Mouse (Mus musculus): Measurements from ENCODE around the gene 2410131K14Rik.
A peak's percentile ranks its signal among the peaks of the same experiment; 100 is the strongest.

2410131K14Rik gene

DNA sequence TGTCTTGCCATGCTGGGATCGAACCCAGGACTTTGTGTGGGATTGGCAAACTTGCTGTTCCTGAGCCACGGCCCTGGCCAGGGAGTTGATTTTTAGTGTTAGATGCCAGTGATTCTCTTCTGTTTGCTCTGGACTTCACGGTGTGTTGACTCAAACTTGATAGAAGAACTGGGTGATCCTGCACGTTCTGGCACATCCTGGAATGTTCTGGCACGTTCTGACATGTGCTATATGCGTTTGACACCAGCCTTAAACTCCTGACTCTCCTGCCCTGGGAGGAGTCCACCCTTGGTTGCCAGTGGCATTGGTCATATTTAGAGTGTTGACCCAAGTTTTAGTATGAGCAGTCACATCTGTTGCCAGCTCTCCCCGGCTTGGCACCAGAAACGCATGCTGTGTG lies 17.4 kb downstream of the 2410131K14Rik start:
- DNase-seq = no peak

DNA sequence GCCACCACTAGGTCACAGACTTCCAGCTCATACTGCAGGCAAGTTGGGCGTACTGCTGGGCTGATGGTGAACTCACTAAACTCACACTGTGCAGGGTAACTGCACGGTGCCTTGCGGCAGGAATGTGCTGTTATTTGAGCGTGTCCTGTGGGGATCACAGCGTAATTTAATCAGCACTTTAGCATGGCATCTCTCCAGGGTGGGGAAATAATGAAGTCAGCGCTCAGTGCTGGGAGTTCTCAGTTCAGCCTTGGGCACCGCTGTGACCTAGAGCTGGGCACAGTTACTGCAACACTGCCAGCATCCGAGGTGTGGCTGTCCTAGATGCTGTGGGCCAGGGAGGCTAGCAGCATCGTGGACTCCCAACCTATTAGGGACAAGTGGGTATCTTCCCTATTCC lies 19.3 kb downstream of the 2410131K14Rik start:
- DNase-seq = no peak

DNA sequence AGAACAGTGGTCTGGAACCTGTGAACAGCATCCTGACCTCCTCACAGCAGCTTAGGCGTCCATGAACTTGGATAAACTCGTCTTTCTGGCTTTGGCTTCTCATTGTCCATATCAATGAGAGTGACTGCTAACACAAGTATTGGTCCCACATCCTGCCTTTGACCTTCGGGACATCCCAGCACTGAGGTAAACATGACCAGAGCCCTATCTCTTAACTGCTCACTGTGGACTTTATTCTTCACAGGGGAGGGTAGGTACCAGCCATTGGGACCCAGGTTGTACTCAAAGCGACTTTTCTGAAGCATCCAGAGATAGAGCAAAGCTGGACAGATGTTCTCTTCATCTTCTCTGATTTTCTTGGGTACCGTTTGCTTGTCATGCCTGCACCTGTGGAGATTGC lies 20.3 kb downstream of the 2410131K14Rik start:
- no peak for DNase-seq

DNA sequence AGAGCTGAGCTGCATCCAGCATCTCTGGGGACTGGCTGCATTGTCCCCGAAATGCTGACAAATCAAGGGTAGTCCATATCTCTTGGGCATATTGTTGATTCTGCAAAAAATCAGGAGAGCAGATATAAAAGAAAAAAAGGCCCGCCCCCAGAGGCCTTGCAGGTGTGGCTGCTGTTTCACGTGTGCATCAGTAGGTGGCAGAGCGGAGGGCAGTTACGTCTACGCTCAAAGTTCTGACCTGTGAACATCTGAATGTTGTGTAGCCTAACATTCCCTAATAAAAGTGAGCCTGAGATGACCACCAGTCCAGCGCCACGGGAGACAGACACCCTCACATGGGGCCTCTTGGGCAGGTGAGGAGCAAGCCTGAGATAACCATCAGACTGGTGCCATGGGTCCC lies 21.3 kb downstream of the 2410131K14Rik start:
- no peak for DNase-seq

DNA sequence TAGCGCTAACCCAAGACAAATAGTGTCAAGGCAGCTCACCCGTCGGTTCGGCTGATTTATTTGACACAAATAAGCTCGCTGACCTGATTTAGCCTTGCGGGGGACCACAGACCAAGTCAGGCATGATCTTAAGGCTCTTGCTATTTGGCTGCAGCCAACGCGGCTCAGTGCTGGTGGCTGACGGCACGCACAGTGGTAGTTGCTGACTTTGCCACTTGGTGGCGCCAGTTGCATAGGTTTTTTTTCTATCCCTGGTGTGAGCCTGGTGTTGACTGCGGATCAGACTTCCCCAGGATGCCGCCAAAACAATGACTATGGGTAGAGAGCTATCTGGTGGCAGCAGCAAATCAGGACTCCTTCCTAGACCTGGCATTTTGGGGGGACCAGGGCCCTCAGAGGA lies 24.0 kb downstream of the 2410131K14Rik start:
- DNase-seq = peak; percentile 93

DNA sequence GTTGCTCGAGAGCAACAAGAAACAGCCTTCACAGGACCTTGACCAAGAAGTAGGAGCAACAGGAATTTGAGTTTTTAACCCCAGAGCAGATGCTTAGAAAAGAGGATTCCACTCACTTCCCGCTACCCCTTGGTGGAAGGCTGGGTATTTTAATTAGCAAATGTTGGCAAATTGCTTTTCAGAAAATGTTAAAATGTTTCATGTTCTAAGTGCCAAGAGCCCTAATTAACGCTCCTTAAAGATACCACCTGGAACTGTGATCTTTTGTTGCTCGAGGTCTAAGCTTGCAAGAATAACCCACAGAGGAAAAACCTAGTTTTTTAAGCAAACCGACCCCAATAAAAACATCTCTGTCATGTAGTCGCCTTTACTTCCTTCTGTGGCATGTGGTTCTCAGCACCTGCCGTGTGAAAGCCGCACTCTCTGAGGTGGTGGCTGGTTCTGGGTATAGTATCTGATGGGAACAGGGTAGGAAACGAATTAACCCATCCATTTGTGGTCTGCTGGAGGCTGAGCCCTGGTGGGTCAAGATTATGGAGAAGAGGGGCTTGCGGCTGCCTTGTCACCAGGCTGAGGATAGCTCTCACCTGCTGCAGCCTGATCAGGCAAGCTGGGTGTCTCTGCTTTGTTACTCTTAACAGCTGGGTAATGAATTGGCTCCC lies 26.6 kb downstream of the 2410131K14Rik start:
- no peak for DNase-seq

DNA sequence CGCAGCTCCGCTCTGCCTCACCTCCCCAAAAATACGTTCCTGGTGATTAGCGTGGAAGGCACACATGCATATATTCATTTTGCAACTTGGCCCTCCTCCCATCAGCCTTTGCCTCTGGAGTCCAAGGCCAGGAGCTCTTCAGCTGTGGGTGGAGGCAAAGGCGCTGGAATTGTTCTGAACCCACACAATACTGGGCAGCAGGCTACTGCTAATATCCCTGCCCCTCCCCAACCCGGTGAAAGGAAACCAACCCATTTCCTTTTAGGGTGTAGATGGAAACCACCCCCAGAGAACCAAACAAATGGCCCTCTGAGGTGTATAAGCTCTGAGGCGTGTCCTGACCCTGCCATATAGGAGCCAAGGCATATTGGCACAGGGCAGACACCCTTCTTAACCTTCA lies 28.4 kb downstream of the 2410131K14Rik start:
- DNase-seq = no peak

DNA sequence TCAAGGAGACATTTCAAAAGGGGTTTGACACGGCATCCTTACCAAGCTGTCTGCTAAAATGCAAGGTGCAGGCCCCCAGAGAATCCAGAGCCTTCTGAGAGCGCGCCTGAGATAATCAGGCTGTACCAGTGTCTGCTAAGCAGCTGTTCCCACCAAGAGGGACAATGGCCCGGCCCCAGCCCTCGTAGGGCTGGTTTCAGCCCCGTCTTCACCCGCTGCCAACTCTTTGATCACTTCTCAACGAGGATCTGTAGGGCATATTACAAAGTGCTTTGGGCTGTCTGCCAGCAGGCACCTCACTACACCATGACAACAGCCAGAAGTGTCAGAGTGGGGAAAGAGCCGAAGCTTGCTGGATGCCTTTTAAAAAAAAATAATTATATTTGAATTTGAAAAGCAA lies 29.5 kb downstream of the 2410131K14Rik start:
- DNase-seq = peak; percentile 92

DNA sequence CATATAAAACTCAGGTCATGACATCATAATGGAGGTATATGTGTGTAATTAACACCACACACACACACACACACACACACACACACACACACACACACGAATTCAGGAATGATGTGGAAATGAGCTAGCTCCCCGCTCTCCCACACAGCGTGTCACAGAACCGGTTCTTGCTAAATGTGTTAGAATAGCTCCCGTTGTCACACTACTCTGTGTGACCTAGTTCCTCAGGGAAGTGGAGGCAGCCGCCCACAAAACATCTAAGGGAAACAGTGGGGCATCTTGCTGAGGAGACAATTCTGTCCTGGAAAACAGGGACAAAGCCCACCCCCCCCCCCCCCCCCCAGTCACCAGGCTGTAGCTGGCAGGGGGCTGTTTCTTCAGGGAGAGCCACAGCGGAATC lies 31.3 kb downstream of the 2410131K14Rik start:
- peak; percentile 69 for DNase-seq

DNA sequence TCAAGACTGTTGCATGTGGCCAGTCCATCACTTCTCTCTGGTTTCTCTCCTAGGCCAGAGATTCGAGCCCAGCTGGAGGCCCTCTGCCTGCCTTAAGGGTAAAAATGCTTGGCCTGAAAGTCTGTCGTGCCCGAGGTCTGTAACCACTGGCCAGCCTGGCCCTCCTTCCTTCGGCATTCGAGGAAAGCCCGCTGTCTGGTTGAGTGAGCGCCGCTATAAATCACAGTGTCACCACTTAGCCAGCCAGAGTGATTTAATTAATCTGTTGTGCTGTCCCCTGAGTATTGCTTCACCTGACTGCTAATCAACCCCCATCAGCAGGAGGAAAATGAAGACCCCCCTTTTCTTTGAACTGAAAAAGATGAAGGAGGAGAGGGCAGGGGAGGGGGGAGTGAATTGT lies 31.7 kb downstream of the 2410131K14Rik start:
- DNase-seq = peak; percentile 70

DNA sequence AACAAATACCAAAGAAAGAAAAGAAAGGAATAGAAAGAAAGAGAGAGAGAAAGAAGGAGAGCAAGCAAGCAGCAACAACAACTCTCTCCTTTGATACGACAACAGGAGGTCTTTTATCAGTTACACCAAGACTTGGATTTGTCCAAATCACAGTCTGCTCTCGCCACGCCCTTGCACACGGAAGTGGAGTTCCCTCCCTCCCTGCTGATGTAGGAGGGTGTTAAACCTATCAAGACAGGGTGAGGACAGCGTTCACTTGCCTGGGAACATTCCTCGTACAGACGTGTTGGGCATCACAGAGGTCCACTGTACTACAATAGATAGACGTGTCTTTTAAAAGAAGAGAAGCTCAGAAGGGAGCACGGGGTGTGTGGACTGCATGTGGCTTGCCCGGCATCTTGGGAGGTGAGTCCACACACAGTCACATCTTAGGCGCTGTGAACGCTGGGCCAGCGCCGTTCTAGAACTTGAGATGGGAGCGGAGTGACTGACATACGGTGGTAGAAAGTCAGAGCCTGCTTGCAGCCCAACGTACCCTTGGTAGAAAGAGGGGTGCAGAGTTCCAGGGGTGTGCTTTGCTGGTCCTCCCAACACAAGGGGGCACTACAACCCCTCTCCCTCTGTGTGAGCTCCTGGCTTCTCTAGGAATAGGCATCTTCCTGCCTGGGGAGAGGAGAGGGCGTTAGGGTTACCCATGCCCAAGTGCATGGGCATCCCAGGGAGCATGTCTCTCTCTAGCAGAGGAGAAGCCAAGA lies 32.9 kb downstream of the 2410131K14Rik start:
- DNase-seq = no peak

DNA sequence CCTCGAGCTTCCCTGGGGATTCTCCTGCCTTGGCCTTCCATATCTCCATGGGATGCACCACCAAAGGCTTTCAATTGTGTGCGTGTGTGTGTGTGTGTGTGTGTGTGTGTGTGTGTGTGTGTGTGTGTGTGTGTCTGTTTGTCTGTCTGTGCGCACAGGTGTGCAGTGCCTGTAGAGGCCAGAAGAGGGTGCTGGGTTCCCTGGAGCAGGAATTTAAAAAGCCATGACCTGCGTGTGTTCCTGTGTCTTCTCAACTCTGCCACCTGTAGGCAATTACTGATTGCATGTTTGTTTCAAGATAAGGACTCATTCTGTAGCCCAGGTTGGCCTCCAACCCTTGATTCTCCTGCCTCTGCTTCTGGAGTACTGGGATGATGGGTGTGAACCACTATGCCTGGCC lies 46.4 kb downstream of the 2410131K14Rik start:
- DNase-seq = no peak

DNA sequence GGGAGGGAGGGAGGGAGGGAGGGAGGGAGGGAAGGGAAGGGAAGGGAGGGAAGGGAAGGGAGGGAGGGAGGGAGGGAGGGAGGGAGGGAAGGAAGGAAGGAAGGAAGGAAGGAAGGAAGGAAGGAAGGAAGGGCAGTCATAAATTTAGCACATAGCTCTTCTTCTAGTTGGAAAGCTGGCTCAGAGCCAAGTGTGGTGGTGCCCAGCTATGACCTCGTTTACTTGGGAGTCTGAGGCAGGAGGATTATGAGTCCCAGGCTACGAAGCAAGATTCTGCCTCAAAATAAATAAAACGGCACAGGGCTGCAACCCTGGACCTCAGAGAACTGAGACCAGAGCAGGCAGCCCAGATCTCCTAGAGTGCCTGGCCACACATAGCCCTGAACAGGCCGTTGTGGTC lies 47.4 kb downstream of the 2410131K14Rik start:
- peak; percentile 56 for DNase-seq

DNA sequence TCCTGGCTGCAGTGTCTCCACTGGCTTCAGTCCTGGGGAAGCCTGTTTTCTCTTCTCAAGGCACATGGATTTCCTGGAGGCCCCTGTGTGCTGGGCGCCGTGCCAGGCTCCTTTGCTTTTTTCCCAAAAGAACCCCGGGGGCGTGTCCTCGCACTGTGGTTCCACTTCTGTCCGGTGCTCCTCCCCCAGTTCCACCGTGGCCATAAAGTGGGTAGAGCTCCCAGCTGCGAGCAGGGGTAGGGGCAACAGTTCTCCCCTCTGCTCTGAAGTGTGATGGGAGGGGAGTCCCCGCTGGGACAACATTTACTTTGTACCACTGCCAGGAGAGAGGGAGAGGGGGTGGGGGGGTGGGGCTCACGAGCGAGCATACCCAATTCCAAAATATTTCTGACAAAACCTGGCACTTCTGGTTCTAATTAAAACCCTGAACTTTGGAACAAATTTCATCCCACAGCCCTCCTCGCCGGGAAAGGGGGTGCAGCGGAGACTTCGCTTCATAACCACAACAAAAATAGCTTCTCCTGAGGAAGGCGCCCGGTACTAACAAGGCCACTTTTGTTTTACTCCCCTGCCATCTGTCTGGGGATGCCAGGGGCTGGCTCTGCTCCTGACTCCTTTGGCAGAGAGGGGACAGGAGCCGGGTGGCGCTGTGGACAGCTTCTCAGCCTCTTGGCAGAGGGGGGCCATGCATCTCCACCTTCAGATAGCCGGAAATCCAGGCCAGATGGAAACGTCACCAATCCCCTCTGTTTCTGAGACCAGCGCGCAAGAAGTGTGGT lies 49.2 kb downstream of the 2410131K14Rik start:
- peak; percentile 83 for DNase-seq

DNA sequence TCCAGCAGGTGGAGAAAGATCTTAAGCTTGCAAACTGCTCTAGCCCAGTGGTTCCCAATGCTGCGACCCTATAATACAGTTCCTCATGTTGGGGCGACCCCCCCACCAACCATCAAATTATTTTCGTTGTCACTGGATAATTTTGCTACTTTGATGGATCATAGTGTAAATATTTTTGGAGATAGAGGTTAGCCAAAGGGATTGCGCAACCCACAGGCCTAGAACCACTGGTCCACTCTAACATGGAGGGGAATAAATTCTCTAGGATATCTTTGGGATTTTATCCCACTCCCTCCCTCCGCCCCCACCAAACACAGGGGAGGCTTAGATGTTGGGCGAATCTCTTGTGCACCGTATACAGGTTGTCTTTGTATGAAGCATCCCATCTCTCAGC lies 49.8 kb downstream of the 2410131K14Rik start:
- no peak for DNase-seq

DNA sequence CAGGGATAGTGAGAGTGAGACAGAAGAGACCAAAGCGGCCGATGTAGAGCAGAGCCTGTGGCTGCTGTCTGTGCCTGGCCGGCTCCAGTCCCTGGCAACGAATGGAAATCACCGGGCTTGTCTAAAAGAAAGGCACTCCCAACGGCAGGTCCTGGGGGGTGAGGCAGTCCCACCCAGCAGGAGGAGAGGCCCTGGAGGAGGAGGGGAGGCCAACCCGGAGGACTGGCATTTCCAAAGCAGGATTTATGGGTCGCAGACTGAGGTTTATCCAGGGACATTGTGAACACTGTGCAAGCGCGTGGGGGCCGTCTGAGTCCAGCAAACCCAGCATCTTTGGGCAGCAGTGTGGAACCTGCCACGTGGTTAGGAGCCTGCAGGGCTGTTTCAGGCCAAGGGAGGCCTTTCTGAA lies 52.3 kb downstream of the 2410131K14Rik start:
- no peak for DNase-seq

DNA sequence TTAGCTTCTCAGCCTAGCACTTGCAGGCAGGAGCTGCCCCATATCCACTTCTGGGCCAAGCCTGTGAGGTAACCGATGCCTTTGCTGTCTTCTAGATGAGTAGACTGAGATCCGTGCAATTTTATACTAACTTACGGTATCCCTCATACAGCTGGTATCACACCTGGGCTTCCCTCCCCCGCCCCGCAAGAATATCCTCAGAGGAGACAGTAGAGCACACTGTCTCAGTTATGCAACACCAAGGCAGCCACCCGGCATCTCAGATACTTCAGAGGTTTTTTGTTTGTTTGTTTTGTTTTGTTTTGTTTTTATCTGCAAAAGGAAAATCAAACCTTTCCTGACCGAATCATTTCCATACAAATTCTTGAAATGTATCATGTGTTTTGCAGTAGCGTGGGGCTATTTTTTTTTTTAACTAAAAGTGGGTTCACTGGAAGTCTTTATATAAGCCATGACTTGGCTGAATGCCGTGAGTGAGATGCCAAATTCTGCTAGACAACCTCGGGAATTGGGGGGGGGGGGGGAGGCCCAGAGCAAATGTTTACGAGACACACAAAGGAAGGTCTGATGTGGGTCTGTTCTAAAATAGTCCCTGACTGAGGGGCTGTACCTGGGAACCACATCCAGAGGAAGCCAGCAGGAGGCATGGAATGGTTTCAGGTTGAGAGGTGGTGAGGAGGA lies 54.8 kb downstream of the 2410131K14Rik start:
- DNase-seq = no peak

DNA sequence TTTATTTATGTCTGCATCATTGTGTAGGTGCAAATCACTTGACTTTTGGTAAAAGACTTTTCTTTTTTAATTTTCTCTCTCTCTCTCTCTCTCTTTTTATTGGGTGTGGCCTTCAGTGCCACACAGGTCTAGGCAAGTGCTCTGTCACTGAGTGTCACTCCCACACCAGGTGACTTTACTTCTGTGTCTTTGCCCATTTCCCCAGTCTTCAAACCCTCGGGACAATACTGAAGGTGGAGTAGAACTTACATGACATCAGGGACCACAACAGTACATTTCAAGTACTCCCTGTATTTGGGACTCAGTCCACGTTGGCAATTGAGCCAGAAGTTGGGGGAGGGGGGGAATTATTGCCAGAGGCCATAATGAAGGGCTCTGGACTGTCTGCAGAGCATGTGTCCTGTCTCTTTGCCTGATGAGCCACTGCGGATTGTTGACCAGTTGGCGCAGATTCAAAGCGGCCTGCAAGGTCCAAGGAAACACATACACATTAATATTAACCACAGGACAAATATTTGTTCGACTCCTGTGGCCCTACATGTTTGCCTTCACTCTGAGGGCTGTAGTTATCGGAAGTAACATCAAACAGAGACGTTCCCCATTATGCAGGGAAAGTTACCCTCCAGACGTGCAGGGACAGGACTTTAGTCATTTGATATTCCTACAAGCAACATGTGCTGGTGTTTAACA lies 57.6 kb downstream of the 2410131K14Rik start:
- no peak for DNase-seq

DNA sequence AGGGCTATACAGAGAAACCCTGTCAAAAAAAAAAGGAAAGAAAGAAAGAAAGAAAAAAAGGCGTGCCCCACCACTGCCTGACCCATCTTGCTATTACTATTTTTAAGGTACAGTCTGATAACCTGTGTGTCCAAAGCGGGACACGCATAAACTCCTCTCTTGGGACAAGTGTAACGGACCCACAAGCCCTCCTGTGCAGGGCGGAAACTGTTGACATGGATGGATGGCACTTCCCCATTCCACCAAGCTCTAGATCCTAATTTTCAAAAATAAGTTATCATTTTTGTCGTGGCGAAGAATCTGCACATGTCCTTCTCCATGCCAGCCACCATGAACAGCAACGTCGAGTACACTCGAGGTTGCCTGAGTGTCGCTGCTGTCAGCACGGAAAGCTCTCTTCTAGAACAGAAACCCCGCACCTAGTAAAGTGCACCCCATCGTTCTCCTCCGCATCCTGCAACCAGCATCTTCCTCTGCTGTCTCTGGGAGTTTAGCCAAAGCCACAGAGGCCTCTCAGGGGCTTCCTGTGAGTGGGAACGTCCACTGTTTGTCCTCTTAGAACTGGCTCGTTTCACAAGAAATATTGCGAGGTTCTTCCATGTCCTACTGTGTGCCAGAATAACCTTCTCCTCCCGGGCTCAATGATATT lies 60.1 kb downstream of the 2410131K14Rik start:
- no peak for DNase-seq

DNA sequence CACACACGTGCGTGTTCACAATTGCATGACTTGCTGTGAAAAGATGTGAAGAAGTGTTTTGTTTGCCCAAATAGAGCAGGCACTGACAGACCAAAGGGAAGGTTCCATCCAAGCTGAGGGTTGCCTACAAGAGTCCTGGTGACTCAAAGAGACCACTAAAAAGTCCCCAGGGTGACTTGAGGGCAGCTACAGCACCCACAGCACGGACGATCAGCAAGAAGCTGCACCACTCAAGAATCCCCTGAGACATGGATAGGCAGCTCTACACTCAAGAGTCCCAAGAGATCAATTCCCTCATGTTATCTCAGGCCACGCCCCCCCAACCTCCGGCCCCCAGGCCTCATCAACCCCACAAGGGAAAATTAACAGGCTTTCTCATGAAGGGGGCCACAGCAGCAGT lies 65.4 kb downstream of the 2410131K14Rik start:
- DNase-seq = no peak

DNA sequence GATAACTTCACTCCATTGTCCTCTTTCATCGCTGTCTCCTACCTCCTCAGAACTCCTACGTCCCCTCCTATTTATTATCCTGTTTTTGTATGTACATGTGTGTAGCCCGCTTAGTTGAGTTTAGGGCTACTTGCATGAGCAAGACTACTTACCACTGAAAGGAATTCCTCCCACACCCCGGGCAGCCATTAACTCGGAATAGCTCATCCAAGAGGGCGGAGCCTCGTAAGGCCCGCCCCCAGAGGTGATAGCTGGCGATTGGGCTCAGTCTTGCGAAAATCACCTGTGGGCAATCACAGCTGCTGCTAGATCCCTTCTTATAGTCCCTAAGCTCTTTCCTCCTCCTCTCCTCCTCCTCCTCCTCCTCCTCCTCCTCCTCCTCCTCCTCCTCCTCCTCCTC lies 66.2 kb downstream of the 2410131K14Rik start:
- DNase-seq = no peak

DNA sequence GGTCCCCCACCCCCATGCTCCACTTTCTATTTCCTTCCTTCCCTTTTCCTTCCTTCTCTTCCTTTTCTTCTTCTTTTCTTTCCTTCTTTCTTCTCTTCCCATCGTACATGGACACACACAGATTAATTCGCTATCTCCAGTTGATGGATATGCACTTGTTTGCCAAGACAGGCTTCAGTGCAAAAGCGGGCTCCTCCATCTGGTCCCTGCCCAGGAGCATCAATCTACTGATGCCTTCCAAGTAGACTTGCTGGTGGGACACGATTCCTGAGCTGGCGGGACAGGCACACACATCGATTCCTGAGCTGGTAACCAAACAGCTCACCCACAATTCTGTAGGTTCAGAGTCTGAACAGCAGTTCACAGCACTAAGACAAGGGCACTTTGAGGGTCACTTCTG lies 68.7 kb downstream of the 2410131K14Rik start:
- DNase-seq = no peak
